Mouse (Mus musculus) thymus, postnatal 25 days (tissue): ENCODE measurements around the gene Ptk7.

Experiments used
- DNase-seq: peaks from one replicate; pipeline ENCODE4 v3.0.0; 2022

Ptk7 gene

GRCm38 (mm10) chr17:46644152-46644805, 15.0 kb upstream of the Ptk7 start:
- no peak for DNase-seq

GRCm38 (mm10) chr17:46642060-46642459, 12.8 kb upstream of the Ptk7 start:
- no peak for DNase-seq

GRCm38 (mm10) chr17:46639929-46640328, 10.6 kb upstream of the Ptk7 start:
- DNase-seq = no peak

- DNase-seq = peak; percentile 49
Measured at GRCm38 (mm10) chr17:46636831-46637523, 7.7 kb upstream of the Ptk7 start.

GRCm38 (mm10) chr17:46629685-46630441, 559 bp upstream of the Ptk7 start:
- peak; percentile 36 for DNase-seq

GRCm38 (mm10) chr17:46628471-46628790, 873 bp downstream of the Ptk7 start:
- DNase-seq = no peak

GRCm38 (mm10) chr17:46627409-46627808, 1.9 kb downstream of the Ptk7 start:
- no peak for DNase-seq

- no peak for DNase-seq
Measured at GRCm38 (mm10) chr17:46624598-46624997, 4.7 kb downstream of the Ptk7 start.

- no peak for DNase-seq
Measured at GRCm38 (mm10) chr17:46623819-46624557, 5.3 kb downstream of the Ptk7 start.

GRCm38 (mm10) chr17:46622269-46622668, 7.0 kb downstream of the Ptk7 start:
- DNase-seq = no peak

- no peak for DNase-seq
Measured at GRCm38 (mm10) chr17:46621324-46621723, 8.0 kb downstream of the Ptk7 start.

GRCm38 (mm10) chr17:46619683-46620357, 9.5 kb downstream of the Ptk7 start:
- no peak for DNase-seq

- DNase-seq = no peak
Measured at GRCm38 (mm10) chr17:46618769-46619682, 10.3 kb downstream of the Ptk7 start.

GRCm38 (mm10) chr17:46618394-46618768, 10.9 kb downstream of the Ptk7 start:
- no peak for DNase-seq

- no peak for DNase-seq
Measured at GRCm38 (mm10) chr17:46617799-46618198, 11.5 kb downstream of the Ptk7 start.

- DNase-seq = no peak
Measured at GRCm38 (mm10) chr17:46613229-46613628, 16.1 kb downstream of the Ptk7 start.

GRCm38 (mm10) chr17:46612820-46613219, 16.5 kb downstream of the Ptk7 start:
- no peak for DNase-seq

GRCm38 (mm10) chr17:46612189-46612588, 17.1 kb downstream of the Ptk7 start:
- DNase-seq = no peak

GRCm38 (mm10) chr17:46611316-46611715, 18.0 kb downstream of the Ptk7 start:
- no peak for DNase-seq

- no peak for DNase-seq
Measured at GRCm38 (mm10) chr17:46609721-46610514, 19.4 kb downstream of the Ptk7 start.

GRCm38 (mm10) chr17:46605987-46606386, 23.3 kb downstream of the Ptk7 start:
- DNase-seq = no peak
